Mouse (Mus musculus): Measurements from ENCODE around the gene Slc51b.

DNA sequence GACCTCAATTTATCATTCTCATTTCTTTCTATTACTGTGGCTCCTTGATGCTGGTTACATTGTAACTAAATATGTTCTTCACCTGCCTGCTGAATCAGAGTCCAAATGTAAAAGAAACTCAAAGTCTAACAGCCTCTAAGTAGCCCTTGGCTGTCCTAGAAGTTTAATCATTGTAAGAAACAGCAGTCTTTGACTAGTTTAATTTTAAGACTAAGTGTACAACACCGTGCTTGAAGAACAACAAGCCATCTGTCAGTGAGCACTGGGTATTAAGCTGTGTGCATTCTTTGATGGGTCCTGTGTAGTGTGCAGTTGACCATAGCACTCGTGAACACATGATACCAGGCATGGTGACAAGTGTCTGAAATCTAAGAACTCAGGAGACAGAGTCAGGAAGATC lies 4.8 kb upstream of the Slc51b start:
- no peak for TF ChIP-seq CTCF (IDR thresholded peaks at IDR 0.05; ENCODE audit: control insufficient read depth, insufficient read depth, insufficient read length)
- no peak for TF ChIP-seq USF1 (IDR thresholded peaks at IDR 0.05; ENCODE audit: low read depth)
